Mouse (Mus musculus): ENCODE results near the gene Cpt1c. TPM values are rescaled to one million over a fixed set of nuclear protein-coding genes. Genes with fewer than 3 reads are reported as not detected.

Gene Cpt1c
- 3.9 TPM for polyA plus RNA-seq (2015; fragmentation: Illumina TruSeq; extraction: RNeasy Lipid Tissue Mini Kit (QIAGEN cat#74804); ENCODE audit: insufficient read depth, low read depth, low replicate concordance)

DNA sequence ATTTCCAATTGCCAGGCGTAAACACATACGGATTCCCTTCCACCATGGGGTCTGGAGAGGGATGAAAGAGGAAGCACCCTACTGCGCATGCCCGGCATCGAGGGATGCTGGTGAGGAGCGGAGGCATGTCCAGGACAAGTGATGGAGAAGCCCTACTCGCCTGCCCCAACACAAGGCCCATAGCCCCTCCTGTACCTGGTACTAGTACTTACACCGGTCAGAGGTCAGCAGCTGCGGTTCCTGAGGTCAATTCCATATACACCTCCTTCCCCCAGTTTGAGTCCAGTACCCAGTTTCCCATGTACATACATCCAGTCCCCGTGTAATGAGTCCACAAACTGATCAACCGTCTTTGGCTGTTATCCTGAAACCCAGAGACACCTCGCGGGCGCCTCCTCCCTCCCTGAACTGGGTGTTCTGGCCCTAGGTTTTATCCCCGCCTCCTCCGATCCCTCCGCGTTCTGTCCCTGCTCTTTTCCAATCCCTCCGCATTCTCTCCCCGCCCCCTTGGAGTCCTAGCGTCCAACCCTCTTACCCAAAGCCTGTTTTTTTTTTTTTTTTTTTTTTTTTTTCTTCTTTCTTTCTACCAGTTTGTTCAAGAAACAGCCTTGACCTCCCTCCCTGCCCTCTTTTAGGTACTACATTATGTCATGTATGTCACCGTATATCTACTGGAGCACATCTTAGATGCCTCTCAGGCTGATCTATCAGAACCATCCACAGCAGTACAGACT is at the start of gene Cpt1c:
Gene Cpt1c (minus strand): TSS at position 469 of the 734 bp plus-strand sequence.

DNA sequence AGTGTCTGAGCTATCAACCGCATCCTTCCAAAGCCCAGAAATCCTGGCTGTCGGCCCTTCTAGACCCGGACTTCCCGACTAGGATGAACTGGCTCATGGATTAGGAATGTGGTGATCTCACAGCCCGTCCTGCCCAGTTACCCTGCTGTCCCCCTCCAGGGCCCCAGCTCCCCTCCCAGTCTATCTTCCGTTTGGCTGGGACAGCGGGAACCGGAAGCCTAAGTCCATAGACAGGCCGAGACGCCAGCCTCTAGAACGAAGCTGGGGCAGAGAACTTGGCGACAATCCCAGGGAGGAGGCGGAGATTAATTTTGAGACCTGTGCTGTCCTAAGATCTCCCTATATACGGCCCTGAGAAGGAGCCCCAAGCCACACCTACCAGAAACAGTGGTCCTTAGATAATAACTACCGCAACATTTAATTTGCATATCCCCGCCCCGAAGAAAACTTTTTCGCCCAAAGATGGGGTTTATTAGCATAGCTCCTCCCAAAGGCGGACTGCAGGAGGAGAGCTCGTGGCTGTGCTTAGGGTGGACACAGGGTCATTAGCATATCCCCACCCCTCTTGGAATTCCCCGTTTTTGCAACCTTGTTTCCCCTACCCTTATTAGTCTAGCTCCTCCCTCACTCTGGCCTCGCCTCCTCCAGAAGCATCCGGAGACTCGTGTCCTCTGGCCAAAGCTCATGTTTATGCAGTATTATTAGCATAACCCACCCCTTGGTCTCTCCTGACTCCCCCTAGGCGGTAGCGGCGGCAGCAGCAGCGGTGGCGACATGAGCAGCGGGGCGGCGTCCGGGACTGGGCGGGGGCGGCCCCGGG is 42.8 kb upstream of the Cpt1c start, which contains the start of gene Rras:
Gene Rras (plus strand): TSS at position 720 of the 820 bp plus-strand sequence.

GRCm38 (mm10) chr7:45015957-45016612 is 41.4 kb upstream of the Cpt1c start, which contains the start of gene Scaf1:
Gene Scaf1, minus strand, starts transcription at chr7:45016363.

DNA sequence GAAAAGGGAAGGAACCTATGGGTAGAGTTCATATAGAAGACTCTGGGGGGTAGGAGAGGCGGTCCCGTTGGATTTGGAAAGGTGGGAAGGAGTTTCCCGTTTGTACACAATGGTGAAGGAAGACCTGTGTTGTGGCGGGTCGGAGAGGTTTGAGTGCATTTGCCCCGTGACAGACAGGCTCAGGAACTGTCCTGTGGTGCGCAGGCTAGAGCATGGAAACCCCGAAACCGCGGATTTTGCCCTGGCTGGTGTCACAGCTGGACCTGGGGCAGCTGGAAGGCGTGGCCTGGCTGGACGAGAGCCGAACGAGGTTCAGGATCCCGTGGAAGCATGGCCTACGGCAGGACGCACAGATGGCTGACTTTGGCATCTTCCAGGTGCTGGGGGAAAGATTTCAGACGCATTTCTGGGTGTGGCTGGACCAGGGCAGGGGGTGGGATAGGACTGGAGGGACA is 23.9 kb upstream of the Cpt1c start, which contains the start of gene Bcl2l12:
Gene Bcl2l12 (minus strand): TSS at position 212 of the 455 bp plus-strand sequence.

GRCm38 (mm10) chr7:44997231-44997939 is 22.7 kb upstream of the Cpt1c start, which contains the start of gene Irf3:
Gene Irf3, plus strand, starts transcription at chr7:44997648.

GRCm38 (mm10) chr7:44986192-44986878 is 11.7 kb upstream of the Cpt1c start, which contains the start of gene Prmt1:
Gene Prmt1, minus strand, starts transcription at chr7:44986568.

GRCm38 (mm10) chr7:44942904-44943303 is 31.7 kb downstream of the Cpt1c start, which contains the start of gene Tsks:
Gene Tsks, plus strand, starts transcription at chr7:44943204.

DNA sequence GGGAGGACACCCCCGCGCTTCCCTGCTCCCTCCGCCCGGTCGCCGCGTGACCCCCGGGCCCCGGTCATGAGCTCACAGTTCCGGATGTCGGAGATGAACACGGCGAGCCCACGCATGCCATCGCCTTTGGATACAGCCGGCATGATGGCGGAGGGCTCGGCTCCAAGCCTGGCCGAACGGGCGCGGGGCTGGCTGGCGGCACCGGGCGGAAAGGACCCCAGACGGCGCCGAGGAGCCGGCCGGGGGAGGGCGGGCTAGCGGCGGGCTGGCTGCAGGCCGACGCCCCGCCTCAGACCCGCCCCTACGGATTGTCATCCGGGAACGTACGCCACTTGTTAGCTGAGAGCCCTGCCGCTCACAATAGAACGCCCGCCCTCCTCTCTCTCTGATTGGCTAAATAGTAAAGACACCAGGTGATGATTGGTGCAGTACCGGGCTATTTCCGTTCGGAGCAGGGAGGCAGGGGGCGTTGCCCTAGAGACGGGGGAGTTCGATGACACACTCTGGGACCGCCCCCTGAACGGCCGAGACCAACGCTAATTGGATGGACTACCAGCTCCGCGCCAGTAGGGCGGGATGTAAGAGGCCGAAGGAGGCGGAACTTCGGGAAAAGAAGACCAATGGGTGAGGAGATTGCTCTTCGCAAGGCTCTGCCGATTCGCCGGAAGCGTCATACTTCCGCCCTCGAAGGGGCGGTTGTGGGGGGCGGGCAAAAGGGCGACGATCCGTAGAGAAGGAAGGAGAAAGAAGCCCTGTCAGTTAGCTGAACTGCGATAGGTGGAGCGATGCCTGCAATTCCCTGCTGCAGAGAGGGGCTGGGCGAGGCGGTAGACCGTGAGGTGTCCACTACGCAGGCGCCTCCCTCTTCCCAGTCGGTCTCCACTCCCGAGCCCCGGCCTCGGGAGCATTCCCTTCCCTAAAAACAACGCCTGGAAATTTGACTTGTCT is 45.2 kb downstream of the Cpt1c start, which contains the start of gene Ap2a1:
Gene Ap2a1 (minus strand): TSS at position 293 of the 948 bp plus-strand sequence.

Other genes starting within 250 kb of the Cpt1c start
- 4.8 TPM for gene Vrk3, start 226.4 kb downstream of the Cpt1c start, polyA plus RNA-seq (2015; fragmentation: Illumina TruSeq; extraction: RNeasy Lipid Tissue Mini Kit (QIAGEN cat#74804); ENCODE audit: insufficient read depth, low read depth, low replicate concordance)
- 0.28 TPM for gene Zfp473, start 223.8 kb downstream of the Cpt1c start, polyA plus RNA-seq (2015; fragmentation: Illumina TruSeq; extraction: RNeasy Lipid Tissue Mini Kit (QIAGEN cat#74804); ENCODE audit: insufficient read depth, low read depth, low replicate concordance)
- gene Nup62, start 158.8 kb downstream of the Cpt1c start, polyA plus RNA-seq (2015; fragmentation: Illumina TruSeq; extraction: RNeasy Lipid Tissue Mini Kit (QIAGEN cat#74804); ENCODE audit: insufficient read depth, low read depth, low replicate concordance): 5.4 TPM
- gene Il4i1, start 158.5 kb downstream of the Cpt1c start, polyA plus RNA-seq (2015; fragmentation: Illumina TruSeq; extraction: RNeasy Lipid Tissue Mini Kit (QIAGEN cat#74804); ENCODE audit: insufficient read depth, low read depth, low replicate concordance): not detected
- 44.5 TPM for gene Atf5, start 158.2 kb downstream of the Cpt1c start, polyA plus RNA-seq (2015; fragmentation: Illumina TruSeq; extraction: RNeasy Lipid Tissue Mini Kit (QIAGEN cat#74804); ENCODE audit: insufficient read depth, low read depth, low replicate concordance)
- gene Akt1s1, start 125.9 kb downstream of the Cpt1c start, polyA plus RNA-seq (2015; fragmentation: Illumina TruSeq; extraction: RNeasy Lipid Tissue Mini Kit (QIAGEN cat#74804); ENCODE audit: insufficient read depth, low read depth, low replicate concordance): 13.5 TPM
- gene Tbc1d17, start 125.8 kb downstream of the Cpt1c start, polyA plus RNA-seq (2015; fragmentation: Illumina TruSeq; extraction: RNeasy Lipid Tissue Mini Kit (QIAGEN cat#74804); ENCODE audit: insufficient read depth, low read depth, low replicate concordance): 19.6 TPM
- gene Pnkp, start 117.7 kb downstream of the Cpt1c start, polyA plus RNA-seq (2015; fragmentation: Illumina TruSeq; extraction: RNeasy Lipid Tissue Mini Kit (QIAGEN cat#74804); ENCODE audit: insufficient read depth, low read depth, low replicate concordance): 11.9 TPM
- 49.5 TPM for gene Ptov1, start 105.1 kb downstream of the Cpt1c start, polyA plus RNA-seq (2015; fragmentation: Illumina TruSeq; extraction: RNeasy Lipid Tissue Mini Kit (QIAGEN cat#74804); ENCODE audit: insufficient read depth, low read depth, low replicate concordance)
- 20.6 TPM for gene Med25, start 82.1 kb downstream of the Cpt1c start, polyA plus RNA-seq (2015; fragmentation: Illumina TruSeq; extraction: RNeasy Lipid Tissue Mini Kit (QIAGEN cat#74804); ENCODE audit: insufficient read depth, low read depth, low replicate concordance)
- gene Fuz, start 78.8 kb downstream of the Cpt1c start, polyA plus RNA-seq (2015; fragmentation: Illumina TruSeq; extraction: RNeasy Lipid Tissue Mini Kit (QIAGEN cat#74804); ENCODE audit: insufficient read depth, low read depth, low replicate concordance): 9.6 TPM
- 13.8 TPM for gene Ap2a1, start 45.4 kb downstream of the Cpt1c start, polyA plus RNA-seq (2015; fragmentation: Illumina TruSeq; extraction: RNeasy Lipid Tissue Mini Kit (QIAGEN cat#74804); ENCODE audit: insufficient read depth, low read depth, low replicate concordance)
- gene Tsks, start 31.6 kb downstream of the Cpt1c start, polyA plus RNA-seq (2015; fragmentation: Illumina TruSeq; extraction: RNeasy Lipid Tissue Mini Kit (QIAGEN cat#74804); ENCODE audit: insufficient read depth, low read depth, low replicate concordance): not detected
- 31.9 TPM for gene Prmt1, start 11.7 kb upstream of the Cpt1c start, polyA plus RNA-seq (2015; fragmentation: Illumina TruSeq; extraction: RNeasy Lipid Tissue Mini Kit (QIAGEN cat#74804); ENCODE audit: insufficient read depth, low read depth, low replicate concordance)
- gene Irf3, start 22.8 kb upstream of the Cpt1c start, polyA plus RNA-seq (2015; fragmentation: Illumina TruSeq; extraction: RNeasy Lipid Tissue Mini Kit (QIAGEN cat#74804); ENCODE audit: insufficient read depth, low read depth, low replicate concordance): 70.4 TPM
- gene Bcl2l12, start 23.9 kb upstream of the Cpt1c start, polyA plus RNA-seq (2015; fragmentation: Illumina TruSeq; extraction: RNeasy Lipid Tissue Mini Kit (QIAGEN cat#74804); ENCODE audit: insufficient read depth, low read depth, low replicate concordance): 2.8 TPM
- gene Scaf1, start 41.5 kb upstream of the Cpt1c start, polyA plus RNA-seq (2015; fragmentation: Illumina TruSeq; extraction: RNeasy Lipid Tissue Mini Kit (QIAGEN cat#74804); ENCODE audit: insufficient read depth, low read depth, low replicate concordance): 17.4 TPM
- gene Rras, start 43.1 kb upstream of the Cpt1c start, polyA plus RNA-seq (2015; fragmentation: Illumina TruSeq; extraction: RNeasy Lipid Tissue Mini Kit (QIAGEN cat#74804); ENCODE audit: insufficient read depth, low read depth, low replicate concordance): 29.2 TPM
- 5.3 TPM for gene Prr12, start 78.0 kb upstream of the Cpt1c start, polyA plus RNA-seq (2015; fragmentation: Illumina TruSeq; extraction: RNeasy Lipid Tissue Mini Kit (QIAGEN cat#74804); ENCODE audit: insufficient read depth, low read depth, low replicate concordance)
- 12.8 TPM for gene Nosip, start 87.6 kb upstream of the Cpt1c start, polyA plus RNA-seq (2015; fragmentation: Illumina TruSeq; extraction: RNeasy Lipid Tissue Mini Kit (QIAGEN cat#74804); ENCODE audit: insufficient read depth, low read depth, low replicate concordance)
- gene Prrg2, start 87.8 kb upstream of the Cpt1c start, polyA plus RNA-seq (2015; fragmentation: Illumina TruSeq; extraction: RNeasy Lipid Tissue Mini Kit (QIAGEN cat#74804); ENCODE audit: insufficient read depth, low read depth, low replicate concordance): 13.8 TPM
- gene Rcn3, start 117.4 kb upstream of the Cpt1c start, polyA plus RNA-seq (2015; fragmentation: Illumina TruSeq; extraction: RNeasy Lipid Tissue Mini Kit (QIAGEN cat#74804); ENCODE audit: insufficient read depth, low read depth, low replicate concordance): 25.7 TPM
- 25.4 TPM for gene Fcgrt, start 129.0 kb upstream of the Cpt1c start, polyA plus RNA-seq (2015; fragmentation: Illumina TruSeq; extraction: RNeasy Lipid Tissue Mini Kit (QIAGEN cat#74804); ENCODE audit: insufficient read depth, low read depth, low replicate concordance)
- 500 TPM for gene Rps11, start 149.6 kb upstream of the Cpt1c start, polyA plus RNA-seq (2015; fragmentation: Illumina TruSeq; extraction: RNeasy Lipid Tissue Mini Kit (QIAGEN cat#74804); ENCODE audit: insufficient read depth, low read depth, low replicate concordance)
- gene Rpl13a, start 153.9 kb upstream of the Cpt1c start, polyA plus RNA-seq (2015; fragmentation: Illumina TruSeq; extraction: RNeasy Lipid Tissue Mini Kit (QIAGEN cat#74804); ENCODE audit: insufficient read depth, low read depth, low replicate concordance): 1,110 TPM
- 0.61 TPM for gene Gm45713, start 161.4 kb upstream of the Cpt1c start, polyA plus RNA-seq (2015; fragmentation: Illumina TruSeq; extraction: RNeasy Lipid Tissue Mini Kit (QIAGEN cat#74804); ENCODE audit: insufficient read depth, low read depth, low replicate concordance)
- gene Flt3l, start 161.6 kb upstream of the Cpt1c start, polyA plus RNA-seq (2015; fragmentation: Illumina TruSeq; extraction: RNeasy Lipid Tissue Mini Kit (QIAGEN cat#74804); ENCODE audit: insufficient read depth, low read depth, low replicate concordance): 14.1 TPM
- gene Pih1d1, start 179.5 kb upstream of the Cpt1c start, polyA plus RNA-seq (2015; fragmentation: Illumina TruSeq; extraction: RNeasy Lipid Tissue Mini Kit (QIAGEN cat#74804); ENCODE audit: insufficient read depth, low read depth, low replicate concordance): 8.8 TPM
- 9.4 TPM for gene Aldh16a1, start 179.7 kb upstream of the Cpt1c start, polyA plus RNA-seq (2015; fragmentation: Illumina TruSeq; extraction: RNeasy Lipid Tissue Mini Kit (QIAGEN cat#74804); ENCODE audit: insufficient read depth, low read depth, low replicate concordance)
- gene Slc17a7, start 189.1 kb upstream of the Cpt1c start, polyA plus RNA-seq (2015; fragmentation: Illumina TruSeq; extraction: RNeasy Lipid Tissue Mini Kit (QIAGEN cat#74804); ENCODE audit: insufficient read depth, low read depth, low replicate concordance): not detected
- not detected for gene Gfy, start 204.7 kb upstream of the Cpt1c start, polyA plus RNA-seq (2015; fragmentation: Illumina TruSeq; extraction: RNeasy Lipid Tissue Mini Kit (QIAGEN cat#74804); ENCODE audit: insufficient read depth, low read depth, low replicate concordance)
- gene Pth2, start 206.1 kb upstream of the Cpt1c start, polyA plus RNA-seq (2015; fragmentation: Illumina TruSeq; extraction: RNeasy Lipid Tissue Mini Kit (QIAGEN cat#74804); ENCODE audit: insufficient read depth, low read depth, low replicate concordance): not detected
- gene Ccdc155, start 230.0 kb upstream of the Cpt1c start, polyA plus RNA-seq (2015; fragmentation: Illumina TruSeq; extraction: RNeasy Lipid Tissue Mini Kit (QIAGEN cat#74804); ENCODE audit: insufficient read depth, low read depth, low replicate concordance): not detected
- gene Dkkl1, start 237.3 kb upstream of the Cpt1c start, polyA plus RNA-seq (2015; fragmentation: Illumina TruSeq; extraction: RNeasy Lipid Tissue Mini Kit (QIAGEN cat#74804); ENCODE audit: insufficient read depth, low read depth, low replicate concordance): 7.0 TPM
- gene Tead2, start 240.9 kb upstream of the Cpt1c start, polyA plus RNA-seq (2015; fragmentation: Illumina TruSeq; extraction: RNeasy Lipid Tissue Mini Kit (QIAGEN cat#74804); ENCODE audit: insufficient read depth, low read depth, low replicate concordance): 98.6 TPM